Mouse (Mus musculus) hindbrain, postnatal 0 days (tissue): ENCODE results near the gene Slc6a13. TPM values are rescaled to one million over a fixed set of nuclear protein-coding genes. Genes with fewer than 3 reads are reported as not detected.

Experiments
- ATAC-seq: fragments of 200-750 bp; cut with Nextera tagmentation; 2 replicates; pipeline ENCODE4 v1.8.0; 2017; ENCODE audit warnings: mild to moderate bottlenecking, moderate TSS enrichment, moderate library complexity
- DNase-seq: peaks from one replicate; pipeline ENCODE4 v3.0.0-alpha.2; 2015; ENCODE audit warnings: low spot score
- H3K27ac ChIP-seq: fragments of 300-500 bp; sonication (generic); 2 replicates; pipeline ENCODE4 v1.5.1; 2014; ENCODE audit warnings: mild to moderate bottlenecking
- H3K27me3 ChIP-seq: fragments of 300-500 bp; sonication (generic); 2 replicates; pipeline ENCODE4 v1.6.1; 2014; ENCODE audit warnings: low read length, mixed read lengths; ENCODE audit not compliant: insufficient read depth
- H3K36me3 ChIP-seq: fragments of 300-500 bp; sonication (generic); 2 replicates; pipeline ENCODE4 v1.6.1; 2014; ENCODE audit warnings: low read length, mixed read lengths; ENCODE audit not compliant: insufficient read depth
- H3K4me1 ChIP-seq: fragments of 300-500 bp; sonication (generic); 2 replicates; pipeline ENCODE4 v1.6.1; 2014; ENCODE audit warnings: antibody characterized with exemption, low read length, mixed read lengths; ENCODE audit not compliant: insufficient read depth
- H3K4me2 ChIP-seq: fragments of 300-500 bp; sonication (generic); 2 replicates; pipeline ENCODE4 v1.6.1; 2014; ENCODE audit warnings: low read depth, mild to moderate bottlenecking, low read length, moderate library complexity, mixed read lengths
- H3K4me3 ChIP-seq: fragments of 300-500 bp; sonication (generic); 2 replicates; pipeline ENCODE4 v1.5.1; 2014; ENCODE audit warnings: low read length
- H3K9ac ChIP-seq: fragments of 300-500 bp; sonication (generic); replicated peaks from 2 replicates; pipeline ENCODE4 v1.6.1; 2014; ENCODE audit warnings: mild to moderate bottlenecking, low read length, moderate library complexity, mixed read lengths
- H3K9me3 ChIP-seq: fragments of 300-500 bp; sonication (generic); 2 replicates; pipeline ENCODE4 v1.6.1; 2016; ENCODE audit warnings: low read length, mixed read lengths
- CTCF ChIP-seq: IDR thresholded peaks from 2 replicates; pipeline ENCODE4 v1.5.1; 2016; ENCODE audit warnings: antibody characterized with exemption, control low read depth, low read depth
- WGBS: fragments of 180-500 bp; shearing (Covaris S2); extraction: QIAGEN DNeasy Blood & Tissue Kit; methylation state at CpG from one replicate; pipeline ENCODE4 v1.1.7; 2014; 5-methylcytosine and 5-hydroxymethylcytosine counted together
- polyA plus RNA-seq: library from polyadenylated mRNA; unstranded; fragments of >200 nt; fragmentation: Nextera tagmentation; extraction: Ambion mirVana; gene quantifications from 2 replicates; pipeline ENCODE4 v1.2.1, GENCODE M21; 2015
- total RNA-seq: library from RNA; depleted of rRNA; stranded (reverse); fragments of >200 nt; gene quantifications from 2 replicates; pipeline ENCODE4 v1.2.3, GENCODE M21; 2014

Gene Slc6a13
- total and polyA plus RNA-seq, 2 experiments from 2014 or later, result 58.2 to 60.7 TPM

GRCm38 (mm10) chr6:121270156-121270555 lies 29.9 kb upstream of the Slc6a13 start:
- 83% methylated on average over 6 of the region's 6 CpGs for WGBS
- Histone ChIP-seq H3K4me2 (no peak overlapping the region), H3K27ac (no peak overlapping the region), H3K4me1 (no peaks in the 10 kb centered on the region), H3K9me3 (no peaks in the 10 kb centered on the region), H3K36me3 (no peaks in the 10 kb centered on the region), H3K9ac (no peak overlapping the region), H3K27me3 (no peaks in the 10 kb centered on the region), H3K4me3 (no peak overlapping the region)
- DNase-seq (no peak), ATAC-seq (no peak)
- no peak for TF ChIP-seq CTCF

GRCm38 (mm10) chr6:121271707-121272074 lies 28.3 kb upstream of the Slc6a13 start:
- ATAC-seq, result peak; percentile 33
- no peak for TF ChIP-seq CTCF

GRCm38 (mm10) chr6:121272075-121272800 lies 27.8 kb upstream of the Slc6a13 start:
- H3K9ac ChIP-seq, result 0 out of 2 replicates have a peak overlapping the region, but pooled peaks have one; percentile 9
- H3K4me3 ChIP-seq, result peak overlapping the region; percentile 35
- H3K27me3 ChIP-seq, result no peaks in the 10 kb centered on the region
- H3K4me1 ChIP-seq, result no peaks in the 10 kb centered on the region
- peak; percentile 95 for DNase-seq
- peak; percentile 94 for ATAC-seq
- H3K9me3 ChIP-seq, result no peaks in the 10 kb centered on the region
- peak; percentile 91 for TF ChIP-seq CTCF
- H3K36me3 ChIP-seq, result no peaks in the 10 kb centered on the region
- H3K27ac ChIP-seq, result peak overlapping the region; percentile 62
- peak overlapping the region; percentile 69 for H3K4me2 ChIP-seq
- WGBS, result 12% methylated on average over 17 of the region's 17 CpGs

More at GRCm38 (mm10) chr6:121271707-121272074, 28.3 kb upstream of the Slc6a13 start:
- no peak for DNase-seq
- Histone ChIP-seq H3K4me3 (0 out of 2 replicates have a peak overlapping the region, but pooled peaks have one; percentile 35), H3K9me3 (no peaks in the 10 kb centered on the region), H3K4me2 (peak overlapping the region; percentile 69), H3K27me3 (no peaks in the 10 kb centered on the region), H3K9ac (no peak overlapping the region), H3K27ac (no peak overlapping the region), H3K36me3 (no peaks in the 10 kb centered on the region), H3K4me1 (no peaks in the 10 kb centered on the region)
- WGBS, result 11% methylated on average over 4 of the region's 4 CpGs

- H3K9me3 ChIP-seq, result no peaks in the 10 kb centered on the region
- ATAC-seq (no peak), DNase-seq (peak; percentile 63)
- no peaks in the 10 kb centered on the region for H3K36me3 ChIP-seq
- TF ChIP-seq CTCF, result peak; percentile 55
- no peak overlapping the region for H3K4me3 ChIP-seq
- no peak overlapping the region for H3K9ac ChIP-seq
- H3K4me1 ChIP-seq, result no peaks in the 10 kb centered on the region
- no peak overlapping the region for H3K27ac ChIP-seq
- H3K27me3 ChIP-seq, result no peaks in the 10 kb centered on the region
- WGBS, result 72% methylated on average over 3 of the region's 3 CpGs
- no peak overlapping the region for H3K4me2 ChIP-seq
These were observed 25.7 kb upstream of the Slc6a13 start for GRCm38 (mm10) chr6:121274356-121274755.

- H3K4me1 ChIP-seq, result no peaks in the 10 kb centered on the region
- H3K4me3 ChIP-seq, result no peak overlapping the region
- 93% methylated on average over 5 of the region's 5 CpGs for WGBS
- TF ChIP-seq CTCF, result no peak
- no peak overlapping the region for H3K27ac ChIP-seq
- ATAC-seq, result no peak
- H3K4me2 ChIP-seq, result no peak overlapping the region
- no peaks in the 10 kb centered on the region for H3K36me3 ChIP-seq
- no peaks in the 10 kb centered on the region for H3K27me3 ChIP-seq
- H3K9ac ChIP-seq, result no peak overlapping the region
- no peak for DNase-seq
- no peaks in the 10 kb centered on the region for H3K9me3 ChIP-seq
These were observed 15.9 kb upstream of the Slc6a13 start for GRCm38 (mm10) chr6:121284132-121284531.

- Histone ChIP-seq H3K9ac (no peak overlapping the region), H3K4me1 (no peaks in the 10 kb centered on the region), H3K4me3 (no peak overlapping the region), H3K27me3 (no peaks in the 10 kb centered on the region), H3K9me3 (no peaks in the 10 kb centered on the region), H3K36me3 (no peaks in the 10 kb centered on the region), H3K4me2 (no peak overlapping the region), H3K27ac (no peak overlapping the region)
- ATAC-seq, result no peak
- 39% methylated on average over 7 of the region's 7 CpGs for WGBS
- TF ChIP-seq CTCF, result no peak
- no peak for DNase-seq
These were observed 710 bp upstream of the Slc6a13 start for GRCm38 (mm10) chr6:121299317-121299716.

GRCm38 (mm10) chr6:121300504-121300903 lies 477 bp downstream of the Slc6a13 start:
- Histone ChIP-seq H3K27me3 (no peaks in the 10 kb centered on the region), H3K4me1 (no peaks in the 10 kb centered on the region), H3K9ac (no peak overlapping the region), H3K27ac (no peak overlapping the region), H3K9me3 (no peaks in the 10 kb centered on the region), H3K4me3 (no peak overlapping the region), H3K36me3 (no peaks in the 10 kb centered on the region), H3K4me2 (no peak overlapping the region)
- TF ChIP-seq CTCF, result no peak
- no peak for DNase-seq
- ATAC-seq, result no peak
- WGBS, result 58% methylated on average over 9 of the region's 9 CpGs
